Mouse (Mus musculus) hindbrain, embryonic 11.5 days (tissue): ENCODE results near the gene Pla2g4a. TPM values are rescaled to one million over a fixed set of nuclear protein-coding genes. Genes with fewer than 3 reads are reported as not detected.
A peak's percentile ranks its signal among the peaks of the same experiment; 100 is the strongest.

ENCODE experiments used
- ATAC-seq: fragments of 200-750 bp; cut with Nextera tagmentation; 2 replicates; pipeline ENCODE4 v1.8.0; 2017; ENCODE audit warnings: mild to moderate bottlenecking, moderate TSS enrichment, moderate library complexity; ENCODE audit not compliant: low FRiP score
- DNase-seq: peaks from one replicate; pipeline ENCODE4 v3.0.0-alpha.2; 2015; ENCODE audit warnings: low spot score
- H3K27ac ChIP-seq: fragments of 300-500 bp; sonication (generic); 2 replicates; pipeline ENCODE4 v1.5.1; 2014; ENCODE audit warnings: mild to moderate bottlenecking, low read depth, low read length
- H3K27me3 ChIP-seq: fragments of 300-500 bp; sonication (generic); 2 replicates; pipeline ENCODE4 v1.6.1; 2014; ENCODE audit warnings: mild to moderate bottlenecking, low read length, moderate library complexity, mixed read lengths; ENCODE audit not compliant: control insufficient read depth, insufficient read depth
- H3K36me3 ChIP-seq: fragments of 300-500 bp; sonication (generic); 2 replicates; pipeline ENCODE4 v1.6.1; 2014; ENCODE audit warnings: mild to moderate bottlenecking, low read length, moderate library complexity, mixed read lengths; ENCODE audit not compliant: control insufficient read depth, insufficient read depth
- H3K4me1 ChIP-seq: fragments of 300-500 bp; sonication (generic); replicated peaks from 2 replicates; pipeline ENCODE4 v1.6.1; 2014; ENCODE audit warnings: low read length, mixed read lengths; ENCODE audit not compliant: control insufficient read depth, insufficient read depth
- H3K4me2 ChIP-seq: fragments of 300-500 bp; sonication (generic); replicated peaks from 2 replicates; pipeline ENCODE4 v1.6.1; 2014; ENCODE audit warnings: mild to moderate bottlenecking, low read depth, low read length
- H3K4me3 ChIP-seq: fragments of 300-500 bp; sonication (generic); 2 replicates; pipeline ENCODE4 v1.5.1; 2014; ENCODE audit warnings: low read depth, low read length
- H3K9ac ChIP-seq: fragments of 300-500 bp; sonication (generic); 2 replicates; pipeline ENCODE4 v1.6.1; 2014; ENCODE audit warnings: low read depth, low read length
- H3K9me3 ChIP-seq: fragments of 300-500 bp; sonication (generic); 2 replicates; pipeline ENCODE4 v1.6.1; 2016; ENCODE audit warnings: low read length; ENCODE audit not compliant: control insufficient read depth
- WGBS: fragments of 180-500 bp; shearing (Covaris S2); extraction: QIAGEN DNeasy Blood & Tissue Kit; methylation state at CpG from one replicate; pipeline ENCODE4 v1.1.7; 2014; 5-methylcytosine and 5-hydroxymethylcytosine counted together
- polyA plus RNA-seq: library from polyadenylated mRNA; unstranded; fragments of >200 nt; fragmentation: Nextera tagmentation; extraction: Ambion mirVana; gene quantifications from 2 replicates; pipeline ENCODE4 v1.2.1, GENCODE M21; 2014

Gene Pla2g4a
- polyA plus RNA-seq, 1 experiment from 2014 or later, result 5.3 TPM

GRCm38 (mm10) chr1:149919301-149919700 lies 41.8 kb downstream of the Pla2g4a start:
- no peak for DNase-seq
- Histone ChIP-seq H3K4me3 (no peak overlapping the region), H3K9me3 (no peaks in the 10 kb centered on the region), H3K27me3 (no peaks in the 10 kb centered on the region), H3K9ac (no peak overlapping the region), H3K4me1 (no peaks in the 10 kb centered on the region), H3K27ac (no peak overlapping the region), H3K36me3 (no peaks in the 10 kb centered on the region), H3K4me2 (no peak overlapping the region)
- ATAC-seq, result no peak
- 67% methylated on average over 7 of the region's 7 CpGs for WGBS

GRCm38 (mm10) chr1:149912984-149913383 lies 48.1 kb downstream of the Pla2g4a start:
- ATAC-seq (no peak), DNase-seq (no peak)
- H3K27me3 ChIP-seq, result no peaks in the 10 kb centered on the region
- H3K9ac ChIP-seq, result no peak overlapping the region
- 83% methylated on average over 4 of the region's 4 CpGs for WGBS
- no peaks in the 10 kb centered on the region for H3K36me3 ChIP-seq
- no peaks in the 10 kb centered on the region for H3K9me3 ChIP-seq
- H3K4me3 ChIP-seq, result no peak overlapping the region
- no peak overlapping the region for H3K4me2 ChIP-seq
- H3K4me1 ChIP-seq, result no peaks in the 10 kb centered on the region
- H3K27ac ChIP-seq, result no peak overlapping the region

GRCm38 (mm10) chr1:149911050-149911449 lies 50.0 kb downstream of the Pla2g4a start:
- Histone ChIP-seq H3K9ac (no peak overlapping the region), H3K4me1 (no peaks in the 10 kb centered on the region), H3K4me2 (no peak overlapping the region), H3K27me3 (no peaks in the 10 kb centered on the region), H3K9me3 (no peaks in the 10 kb centered on the region), H3K4me3 (no peak overlapping the region), H3K36me3 (no peaks in the 10 kb centered on the region), H3K27ac (no peak overlapping the region)
- WGBS, result 85% methylated on average over 4 of the region's 4 CpGs
- DNase-seq (no peak), ATAC-seq (no peak)

GRCm38 (mm10) chr1:149898001-149898625 lies 63.0 kb downstream of the Pla2g4a start:
- Histone ChIP-seq H3K4me1 (no peaks in the 10 kb centered on the region), H3K36me3 (no peaks in the 10 kb centered on the region), H3K4me2 (no peak overlapping the region), H3K9ac (no peak overlapping the region), H3K27ac (no peak overlapping the region), H3K4me3 (no peak overlapping the region), H3K9me3 (no peaks in the 10 kb centered on the region), H3K27me3 (no peaks in the 10 kb centered on the region)
- ATAC-seq (no peak), DNase-seq (no peak)
- WGBS, result 93% methylated on average over 4 of the region's 4 CpGs

GRCm38 (mm10) chr1:149896590-149896989 lies 64.5 kb downstream of the Pla2g4a start:
- no peak overlapping the region for H3K4me3 ChIP-seq
- H3K4me1 ChIP-seq, result no peaks in the 10 kb centered on the region
- ATAC-seq, result peak; percentile 51; the same call in 1 of the 2 replicates
- no peak overlapping the region for H3K4me2 ChIP-seq
- H3K36me3 ChIP-seq, result no peaks in the 10 kb centered on the region
- no peak overlapping the region for H3K27ac ChIP-seq
- no peaks in the 10 kb centered on the region for H3K27me3 ChIP-seq
- 61% methylated on average over 5 of the region's 5 CpGs for WGBS
- DNase-seq, result peak; percentile 5
- no peaks in the 10 kb centered on the region for H3K9me3 ChIP-seq
- no peak overlapping the region for H3K9ac ChIP-seq

GRCm38 (mm10) chr1:149894940-149895339 lies 66.2 kb downstream of the Pla2g4a start:
- no peaks in the 10 kb centered on the region for H3K9me3 ChIP-seq
- no peak overlapping the region for H3K27ac ChIP-seq
- no peaks in the 10 kb centered on the region for H3K27me3 ChIP-seq
- H3K4me3 ChIP-seq, result no peak overlapping the region
- 93% methylated on average over 8 of the region's 8 CpGs for WGBS
- H3K4me2 ChIP-seq, result no peak overlapping the region
- no peaks in the 10 kb centered on the region for H3K4me1 ChIP-seq
- DNase-seq, result no peak
- no peak overlapping the region for H3K9ac ChIP-seq
- no peaks in the 10 kb centered on the region for H3K36me3 ChIP-seq
- ATAC-seq, result no peak

- 86% methylated on average over 2 of the region's 2 CpGs for WGBS
- Histone ChIP-seq H3K9me3 (no peaks in the 10 kb centered on the region), H3K4me2 (no peak overlapping the region), H3K27me3 (no peaks in the 10 kb centered on the region), H3K36me3 (no peaks in the 10 kb centered on the region), H3K4me3 (no peak overlapping the region), H3K27ac (no peak overlapping the region), H3K4me1 (no peaks in the 10 kb centered on the region), H3K9ac (no peak overlapping the region)
- DNase-seq, result no peak
- ATAC-seq, result no peak
Measured at GRCm38 (mm10) chr1:149893903-149894302, 67.2 kb downstream of the Pla2g4a start.

GRCm38 (mm10) chr1:149891057-149891456 lies 70.0 kb downstream of the Pla2g4a start:
- WGBS, result 70% methylated on average over 5 of the region's 5 CpGs
- H3K9ac ChIP-seq, result no peak overlapping the region
- H3K4me1 ChIP-seq, result no peaks in the 10 kb centered on the region
- ATAC-seq, result no peak
- no peak overlapping the region for H3K4me2 ChIP-seq
- no peaks in the 10 kb centered on the region for H3K27me3 ChIP-seq
- no peaks in the 10 kb centered on the region for H3K9me3 ChIP-seq
- DNase-seq, result no peak
- no peaks in the 10 kb centered on the region for H3K36me3 ChIP-seq
- H3K27ac ChIP-seq, result no peak overlapping the region
- no peak overlapping the region for H3K4me3 ChIP-seq

GRCm38 (mm10) chr1:149882419-149883025 lies 78.6 kb downstream of the Pla2g4a start:
- Histone ChIP-seq H3K27ac (no peak overlapping the region), H3K4me3 (no peak overlapping the region), H3K4me2 (no peak overlapping the region), H3K27me3 (no peaks in the 10 kb centered on the region), H3K36me3 (no peaks in the 10 kb centered on the region), H3K4me1 (no peaks in the 10 kb centered on the region), H3K9ac (no peak overlapping the region), H3K9me3 (no peaks in the 10 kb centered on the region)
- 81% methylated on average over 6 of the region's 6 CpGs for WGBS
- DNase-seq (no peak), ATAC-seq (no peak)
